Mouse (Mus musculus) embryonic facial prominence, embryonic 14.5 days (tissue): Measurements from ENCODE around the gene Cyp2j6. TPM values are rescaled to one million over a fixed set of nuclear protein-coding genes. Genes with fewer than 3 reads are reported as not detected.
A peak's percentile ranks its signal among the peaks of the same experiment; 100 is the strongest.

Experiments
- ATAC-seq: fragments of 200-750 bp; cut with Nextera tagmentation; 2 replicates; pipeline ENCODE4 v1.8.0; 2017; ENCODE audit warnings: low read depth, moderate number of reproducible peaks, moderate TSS enrichment
- DNase-seq: peaks from one replicate; pipeline ENCODE4 v3.0.0-alpha.2; 2015; ENCODE audit warnings: low spot score
- H3K27ac ChIP-seq: fragments of 300-500 bp; sonication (generic); replicated peaks from 2 replicates; pipeline ENCODE4 v1.5.1; 2014; ENCODE audit warnings: low read depth, mild to moderate bottlenecking, low read length, moderate library complexity
- H3K27me3 ChIP-seq: fragments of 300-500 bp; sonication (generic); replicated peaks from 2 replicates; pipeline ENCODE4 v1.6.1; 2014; ENCODE audit warnings: low read length; ENCODE audit not compliant: control insufficient read depth, insufficient read depth
- H3K36me3 ChIP-seq: fragments of 300-500 bp; sonication (generic); 2 replicates; pipeline ENCODE4 v1.6.1; 2014; ENCODE audit warnings: low read length, mixed read lengths; ENCODE audit not compliant: control insufficient read depth, insufficient read depth
- H3K4me1 ChIP-seq: fragments of 300-500 bp; sonication (generic); 2 replicates; pipeline ENCODE4 v1.6.1; 2014; ENCODE audit warnings: antibody characterized with exemption, low read length; ENCODE audit not compliant: control insufficient read depth, insufficient read depth
- H3K4me2 ChIP-seq: fragments of 300-500 bp; sonication (generic); 2 replicates; pipeline ENCODE4 v1.6.1; 2014; ENCODE audit warnings: low read depth, mild to moderate bottlenecking, low read length, moderate library complexity, mixed read lengths
- H3K4me3 ChIP-seq: fragments of 300-500 bp; sonication (generic); 2 replicates; pipeline ENCODE4 v1.5.1; 2014; ENCODE audit warnings: low read depth, mild to moderate bottlenecking, low read length
- H3K9ac ChIP-seq: fragments of 300-500 bp; sonication (generic); 2 replicates; pipeline ENCODE4 v1.6.1; 2014; ENCODE audit warnings: low read depth, mild to moderate bottlenecking, low read length, moderate library complexity, mixed read lengths
- H3K9me3 ChIP-seq: fragments of 300-500 bp; sonication (generic); 2 replicates; pipeline ENCODE4 v1.6.1; 2016; ENCODE audit warnings: low read length; ENCODE audit not compliant: control insufficient read depth
- WGBS: fragments of 180-500 bp; shearing (Covaris S2); extraction: QIAGEN DNeasy Blood & Tissue Kit; methylation state at CpG from one replicate; pipeline ENCODE4 v1.1.7; 2014; 5-methylcytosine and 5-hydroxymethylcytosine counted together
- polyA plus RNA-seq: library from polyadenylated mRNA; unstranded; fragments of >200 nt; fragmentation: Nextera tagmentation; extraction: Ambion mirVana; gene quantifications from 2 replicates; pipeline ENCODE4 v1.2.1, GENCODE M21; 2014

Cyp2j6 gene
- polyA plus RNA-seq, 1 experiment from 2014 or later, result 7.3 TPM

DNA sequence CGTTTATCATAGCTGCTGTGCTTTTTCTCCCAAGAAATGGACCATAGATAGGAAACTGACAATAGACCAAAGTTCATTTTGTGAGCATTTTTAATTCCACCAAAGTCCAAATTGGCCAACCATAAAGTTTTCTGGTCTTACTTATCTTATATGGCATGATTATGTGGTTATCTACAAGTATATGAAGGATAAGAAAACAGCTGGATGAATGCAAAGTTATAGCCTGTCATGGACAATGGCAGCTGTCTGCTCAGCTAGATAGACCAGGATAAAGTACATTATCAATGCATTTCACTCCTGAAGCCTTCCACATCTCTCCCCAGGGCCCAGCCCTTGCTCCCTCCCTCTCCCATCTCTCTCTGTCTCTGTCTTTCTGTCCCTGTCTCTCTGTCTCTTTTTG is 7.0 kb upstream of the Cyp2j6 start:
- H3K9ac ChIP-seq, result no peak overlapping the region
- H3K9me3 ChIP-seq, result no peaks in the 10 kb centered on the region
- H3K4me3 ChIP-seq, result no peak overlapping the region
- no peaks in the 10 kb centered on the region for H3K4me1 ChIP-seq
- H3K27me3 ChIP-seq, result no peaks in the 10 kb centered on the region
- H3K4me2 ChIP-seq, result no peak overlapping the region
- ATAC-seq (no peak), DNase-seq (no peak)
- no peak overlapping the region for H3K27ac ChIP-seq
- WGBS, result 74% methylated on average over 1 of the region's 1 CpGs
- no peaks in the 10 kb centered on the region for H3K36me3 ChIP-seq

DNA sequence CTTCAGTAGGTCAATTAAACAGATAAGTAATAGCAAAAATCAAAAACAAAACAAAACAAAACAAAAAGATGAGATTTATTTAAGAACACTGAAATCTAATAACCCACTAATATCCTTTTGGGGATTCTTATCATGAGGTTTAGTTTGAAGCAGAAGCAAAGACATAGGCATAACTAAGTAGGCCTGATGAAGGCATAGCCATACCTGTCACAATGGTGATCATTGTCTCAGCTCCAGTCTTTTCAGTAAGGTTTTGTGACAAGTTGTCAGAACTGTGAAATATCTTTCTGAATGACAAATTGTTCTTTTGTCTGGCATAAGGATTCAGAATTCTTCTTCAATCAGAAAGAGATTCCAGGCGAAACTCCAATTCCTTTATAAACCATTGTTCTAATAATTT is 6.3 kb upstream of the Cyp2j6 start:
- H3K4me3 ChIP-seq, result no peak overlapping the region
- no peak overlapping the region for H3K27ac ChIP-seq
- no peaks in the 10 kb centered on the region for H3K4me1 ChIP-seq
- H3K27me3 ChIP-seq, result no peaks in the 10 kb centered on the region
- DNase-seq (no peak), ATAC-seq (no peak)
- H3K4me2 ChIP-seq, result no peak overlapping the region
- 87% methylated on average over 1 of the region's 1 CpGs for WGBS
- no peaks in the 10 kb centered on the region for H3K36me3 ChIP-seq
- no peak overlapping the region for H3K9ac ChIP-seq
- H3K9me3 ChIP-seq, result no peaks in the 10 kb centered on the region

DNA sequence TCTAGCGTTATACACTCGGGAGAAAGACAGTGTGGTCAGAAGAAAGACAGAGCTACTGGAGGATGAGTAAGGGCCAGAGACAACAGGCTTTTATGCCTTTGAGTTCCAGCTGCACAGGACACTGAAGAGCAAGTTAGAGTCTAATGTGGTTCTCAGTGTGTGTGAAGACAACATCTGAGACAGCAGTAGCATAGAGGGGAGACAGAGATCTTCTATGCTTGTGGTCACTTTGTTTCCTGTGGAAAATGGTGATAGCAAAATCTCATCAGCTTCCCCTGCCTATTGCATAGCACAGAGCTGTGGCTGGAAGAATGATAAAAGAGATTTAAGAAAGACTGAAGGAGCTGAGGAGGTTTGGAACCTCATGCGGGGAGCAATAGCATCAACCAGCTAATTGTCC is 1.8 kb downstream of the Cyp2j6 start:
- peak overlapping the region; percentile 36 for H3K4me2 ChIP-seq
- WGBS, result 88% methylated on average over 3 of the region's 3 CpGs
- H3K9me3 ChIP-seq, result no peaks in the 10 kb centered on the region
- DNase-seq (no peak), ATAC-seq (no peak)
- no peaks in the 10 kb centered on the region for H3K36me3 ChIP-seq
- no peak overlapping the region for H3K4me3 ChIP-seq
- H3K27ac ChIP-seq, result no peak overlapping the region
- 0 out of 2 replicates have a peak overlapping the region, but pooled peaks have one; percentile 30 for H3K9ac ChIP-seq
- H3K27me3 ChIP-seq, result no peaks in the 10 kb centered on the region
- peaks cover 8% of the 10 kb centered on the region for H3K4me1 ChIP-seq

DNA sequence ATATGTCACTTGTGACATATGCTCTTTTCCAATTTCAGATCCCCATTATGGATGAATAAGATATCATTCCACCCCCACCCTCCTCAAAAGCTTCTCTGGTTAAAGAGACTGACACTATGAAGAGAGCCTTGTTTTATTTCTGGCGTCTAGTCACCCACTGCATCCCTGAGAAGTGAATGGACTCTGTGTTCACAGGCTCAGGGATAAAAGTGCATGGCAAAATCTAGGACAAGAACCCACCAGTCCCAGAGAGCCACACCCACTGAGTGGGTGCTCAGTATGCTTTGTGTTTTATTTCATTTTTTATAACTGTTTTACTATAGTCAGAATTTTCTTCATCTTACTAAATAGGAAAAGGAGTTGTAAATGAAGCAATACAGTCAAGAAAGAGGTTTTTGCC is 7.5 kb downstream of the Cyp2j6 start:
- Histone ChIP-seq H3K4me1 (no peaks in the 10 kb centered on the region), H3K9ac (no peak overlapping the region), H3K36me3 (no peaks in the 10 kb centered on the region), H3K4me3 (no peak overlapping the region), H3K9me3 (no peaks in the 10 kb centered on the region), H3K27ac (no peak overlapping the region), H3K4me2 (no peak overlapping the region), H3K27me3 (no peaks in the 10 kb centered on the region)
- ATAC-seq (no peak), DNase-seq (peak; percentile 29)
- 34% methylated on average over 1 of the region's 1 CpGs for WGBS

DNA sequence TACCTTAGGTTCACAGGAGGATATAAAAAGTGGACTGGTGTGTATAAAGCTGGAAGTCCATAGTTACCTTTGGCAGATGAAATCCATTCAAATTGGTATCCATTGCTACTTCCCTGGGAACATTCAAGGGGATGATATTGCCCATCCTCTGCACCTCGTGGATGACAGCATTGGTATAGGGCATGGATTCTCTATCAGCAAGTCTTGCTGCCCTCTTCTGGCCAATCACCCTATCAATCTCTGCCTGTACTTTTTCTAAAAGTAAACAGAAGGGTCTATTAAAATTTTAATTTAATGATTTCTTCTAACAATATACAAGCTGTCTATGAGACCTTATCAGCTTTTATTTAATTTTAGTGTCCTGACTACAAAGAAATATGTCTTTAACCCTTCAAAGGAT is 27.7 kb downstream of the Cyp2j6 start:
- no peak overlapping the region for H3K27ac ChIP-seq
- ATAC-seq (no peak), DNase-seq (no peak)
- H3K27me3 ChIP-seq, result no peaks in the 10 kb centered on the region
- 30% methylated on average over 1 of the region's 1 CpGs for WGBS
- no peaks in the 10 kb centered on the region for H3K9me3 ChIP-seq
- no peaks in the 10 kb centered on the region for H3K4me1 ChIP-seq
- H3K4me2 ChIP-seq, result no peak overlapping the region
- H3K4me3 ChIP-seq, result no peak overlapping the region
- H3K9ac ChIP-seq, result no peak overlapping the region
- 0 out of 2 replicates have a peak, but pooled peaks cover 11% of the 10 kb centered on the region for H3K36me3 ChIP-seq

DNA sequence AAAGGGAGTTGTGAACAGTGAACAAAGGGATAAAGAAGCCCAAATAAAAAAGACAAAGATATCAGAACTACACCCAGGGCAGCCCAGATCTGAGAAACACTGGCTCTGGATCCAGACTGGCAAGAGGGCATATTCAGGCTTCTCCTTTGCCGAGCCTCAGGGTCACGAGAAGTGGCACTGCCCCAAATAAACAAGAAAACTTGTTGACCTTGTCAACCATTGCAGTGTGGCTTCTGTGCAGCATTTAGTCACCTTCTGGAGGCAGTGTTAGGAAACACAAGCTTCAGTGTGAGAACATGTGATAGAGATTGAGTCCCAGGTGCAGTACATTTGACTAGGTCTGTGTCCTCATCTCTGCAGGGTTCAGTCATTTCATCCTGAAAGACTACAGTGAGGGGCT is 31.2 kb downstream of the Cyp2j6 start:
- no peaks in the 10 kb centered on the region for H3K4me1 ChIP-seq
- 0 out of 2 replicates have a peak, but pooled peaks cover 8% of the 10 kb centered on the region for H3K36me3 ChIP-seq
- H3K27ac ChIP-seq, result no peak overlapping the region
- no peaks in the 10 kb centered on the region for H3K27me3 ChIP-seq
- H3K4me2 ChIP-seq, result no peak overlapping the region
- DNase-seq (no peak), ATAC-seq (no peak)
- no peaks in the 10 kb centered on the region for H3K9me3 ChIP-seq
- 91% methylated on average over 2 of the region's 2 CpGs for WGBS
- no peak overlapping the region for H3K9ac ChIP-seq
- no peak overlapping the region for H3K4me3 ChIP-seq

DNA sequence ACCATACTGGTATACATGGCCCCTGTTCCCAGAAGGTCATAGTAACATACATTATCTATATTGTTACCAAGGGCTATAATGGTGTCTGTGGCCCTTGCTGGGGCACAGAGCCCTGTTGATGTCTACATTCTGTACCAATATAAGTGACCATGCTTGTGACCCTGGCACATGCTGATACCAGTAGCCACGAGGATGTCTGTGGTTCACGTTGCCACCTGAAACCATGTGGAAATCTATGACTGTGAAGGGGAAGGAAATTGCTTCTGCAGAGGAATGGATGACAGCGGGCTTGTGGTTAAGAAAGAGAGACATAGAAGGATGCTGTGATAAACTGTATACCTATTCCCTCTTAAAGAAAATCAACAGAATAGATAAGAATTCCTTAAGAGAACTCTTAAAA is 43.4 kb downstream of the Cyp2j6 start:
- Histone ChIP-seq H3K36me3 (no peaks in the 10 kb centered on the region), H3K27me3 (no peaks in the 10 kb centered on the region), H3K9me3 (no peaks in the 10 kb centered on the region), H3K4me2 (no peak overlapping the region), H3K27ac (no peak overlapping the region), H3K4me3 (no peak overlapping the region), H3K9ac (no peak overlapping the region), H3K4me1 (no peaks in the 10 kb centered on the region)
- DNase-seq, result no peak
- 82% methylated on average over 3 of the region's 3 CpGs for WGBS
- no peak for ATAC-seq

DNA sequence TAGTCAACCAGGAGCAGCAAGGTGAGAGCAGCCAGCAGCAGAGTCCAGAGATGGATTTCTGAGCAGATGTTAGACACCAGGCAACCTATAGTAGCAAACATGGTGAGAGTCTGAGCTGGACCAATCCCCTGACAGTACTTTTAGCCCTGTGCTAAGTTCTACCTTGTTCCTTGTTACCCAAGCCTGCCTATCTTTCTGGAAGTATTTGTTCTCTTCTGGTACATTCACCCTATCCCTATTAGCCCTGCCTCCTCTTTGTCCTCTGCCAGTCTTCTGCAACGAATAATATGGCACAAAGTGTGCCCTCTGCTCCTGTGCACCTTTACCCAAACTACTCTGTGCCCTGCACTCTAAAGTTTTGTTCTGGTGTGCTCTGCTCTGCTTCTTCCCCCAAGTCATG is 46.2 kb downstream of the Cyp2j6 start, which contains the start of gene Cyp2j8:
Gene Cyp2j8, minus strand, starts transcription at position 101 of the 400 bp plus-strand sequence.
- no peaks in the 10 kb centered on the region for H3K9me3 ChIP-seq
- no peak within 1 kb of the TSS for H3K4me3 ChIP-seq
- H3K4me1 ChIP-seq, result no peaks in the 10 kb centered on the region
- H3K9ac ChIP-seq, result no peak within 1 kb of the TSS
- H3K27me3 ChIP-seq, result no peaks in the 10 kb centered on the region
- H3K27ac ChIP-seq, result no peak within 1 kb of the TSS
- H3K4me2 ChIP-seq, result no peak within 1 kb of the TSS
- DNase-seq, result no peak
- WGBS, result 81% methylated on average over 1 of the region's 1 CpGs
- ATAC-seq, result no peak
- H3K36me3 ChIP-seq, result no peaks in the 10 kb centered on the region
